Mouse (Mus musculus): ENCODE results near the gene Pdss2. TPM values are rescaled to one million over a fixed set of nuclear protein-coding genes. Genes with fewer than 3 reads are reported as not detected.
A peak's percentile ranks its signal among the peaks of the same experiment; 100 is the strongest.

The Pdss2 gene
- total and polyA plus RNA-seq, 2 experiments from 2014 or later, result 18.4 to 21.1 TPM

GRCm38 (mm10) chr10:43221659-43222058 is 373 bp downstream of the Pdss2 start:
- Histone ChIP-seq H3K27ac (ENCODE audit: low read depth, low read length) (peak overlapping the region; percentile 93), H3K4me3 (ENCODE audit: low read depth, low read length) (peak overlapping the region; percentile 78), H3K9me3 (ENCODE audit: low read length) (no peaks in the 10 kb centered on the region), H3K36me3 (ENCODE audit: insufficient read depth) (no peaks in the 10 kb centered on the region), H3K27me3 (ENCODE audit: insufficient read depth, low read length) (no peaks in the 10 kb centered on the region), H3K4me2 (ENCODE audit: low read depth) (peak overlapping the region; percentile 95), H3K4me1 (ENCODE audit: insufficient read depth) (peaks cover 7% of the 10 kb centered on the region; the same call in 1 of the 2 replicates), H3K9ac (peak overlapping the region; percentile 97)
- TF ChIP-seq CTCF (IDR thresholded peaks at IDR 0.05; ENCODE audit: low read depth), result no peak
- under 1% methylated on average over 25 of the region's 25 CpGs for WGBS
- ATAC-seq (peak; percentile 3), DNase-seq (no peak)

GRCm38 (mm10) chr10:43223391-43223790 is 2.1 kb downstream of the Pdss2 start:
- no peak for DNase-seq
- H3K36me3 ChIP-seq (ENCODE audit: insufficient read depth), result no peaks in the 10 kb centered on the region
- TF ChIP-seq CTCF (IDR thresholded peaks at IDR 0.05; ENCODE audit: low read depth), result no peak
- H3K9me3 ChIP-seq (ENCODE audit: low read length), result no peaks in the 10 kb centered on the region
- H3K4me2 ChIP-seq (ENCODE audit: low read depth), result no peak overlapping the region
- no peak overlapping the region for H3K9ac ChIP-seq
- WGBS, result 93% methylated on average over 2 of the region's 2 CpGs
- H3K4me3 ChIP-seq (ENCODE audit: low read depth, low read length), result no peak overlapping the region
- H3K27me3 ChIP-seq (ENCODE audit: insufficient read depth, low read length), result no peaks in the 10 kb centered on the region
- peaks cover 7% of the 10 kb centered on the region; the same call in 1 of the 2 replicates for H3K4me1 ChIP-seq (ENCODE audit: insufficient read depth)
- H3K27ac ChIP-seq (ENCODE audit: low read depth, low read length), result no peak overlapping the region
- ATAC-seq, result no peak

- H3K4me2 ChIP-seq (ENCODE audit: low read depth), result no peak overlapping the region
- ATAC-seq (no peak), DNase-seq (no peak)
- H3K27me3 ChIP-seq (ENCODE audit: insufficient read depth, low read length), result no peaks in the 10 kb centered on the region
- peaks cover 7% of the 10 kb centered on the region; the same call in 1 of the 2 replicates for H3K4me1 ChIP-seq (ENCODE audit: insufficient read depth)
- 84% methylated on average over 1 of the region's 1 CpGs for WGBS
- no peak overlapping the region for H3K9ac ChIP-seq
- H3K27ac ChIP-seq (ENCODE audit: low read depth, low read length), result no peak overlapping the region
- no peaks in the 10 kb centered on the region for H3K36me3 ChIP-seq (ENCODE audit: insufficient read depth)
- no peaks in the 10 kb centered on the region for H3K9me3 ChIP-seq (ENCODE audit: low read length)
- no peak for TF ChIP-seq CTCF (IDR thresholded peaks at IDR 0.05; ENCODE audit: low read depth)
- H3K4me3 ChIP-seq (ENCODE audit: low read depth, low read length), result no peak overlapping the region
Measured at GRCm38 (mm10) chr10:43226391-43226790, 5.1 kb downstream of the Pdss2 start.

- DNase-seq (no peak), ATAC-seq (no peak)
- H3K36me3 ChIP-seq (ENCODE audit: insufficient read depth), result no peaks in the 10 kb centered on the region
- H3K4me1 ChIP-seq (ENCODE audit: insufficient read depth), result no peaks in the 10 kb centered on the region
- TF ChIP-seq CTCF (IDR thresholded peaks at IDR 0.05; ENCODE audit: low read depth), result no peak
- H3K27ac ChIP-seq (ENCODE audit: low read depth, low read length), result no peak overlapping the region
- no peaks in the 10 kb centered on the region for H3K27me3 ChIP-seq (ENCODE audit: insufficient read depth, low read length)
- H3K9ac ChIP-seq, result no peak overlapping the region
- H3K4me2 ChIP-seq (ENCODE audit: low read depth), result no peak overlapping the region
- no peak overlapping the region for H3K4me3 ChIP-seq (ENCODE audit: low read depth, low read length)
- no peaks in the 10 kb centered on the region for H3K9me3 ChIP-seq (ENCODE audit: low read length)
- 91% methylated on average over 2 of the region's 2 CpGs for WGBS
Measured at GRCm38 (mm10) chr10:43229236-43229635, 8.0 kb downstream of the Pdss2 start.

GRCm38 (mm10) chr10:43234522-43234921 is 13.2 kb downstream of the Pdss2 start:
- TF ChIP-seq CTCF (IDR thresholded peaks at IDR 0.05; ENCODE audit: low read depth), result no peak
- Histone ChIP-seq H3K27ac (ENCODE audit: low read depth, low read length) (no peak overlapping the region), H3K9me3 (ENCODE audit: low read length) (no peaks in the 10 kb centered on the region), H3K4me3 (ENCODE audit: low read depth, low read length) (no peak overlapping the region), H3K4me2 (ENCODE audit: low read depth) (no peak overlapping the region), H3K27me3 (ENCODE audit: insufficient read depth, low read length) (no peaks in the 10 kb centered on the region), H3K4me1 (ENCODE audit: insufficient read depth) (no peaks in the 10 kb centered on the region), H3K36me3 (ENCODE audit: insufficient read depth) (no peaks in the 10 kb centered on the region), H3K9ac (no peak overlapping the region)
- ATAC-seq (no peak), DNase-seq (no peak)
- WGBS, result 62% methylated on average over 4 of the region's 4 CpGs

- H3K27ac ChIP-seq (ENCODE audit: low read depth, low read length), result no peak overlapping the region
- DNase-seq (no peak), ATAC-seq (no peak)
- no peaks in the 10 kb centered on the region for H3K36me3 ChIP-seq (ENCODE audit: insufficient read depth)
- no peak overlapping the region for H3K9ac ChIP-seq
- H3K4me1 ChIP-seq (ENCODE audit: insufficient read depth), result no peaks in the 10 kb centered on the region
- TF ChIP-seq CTCF (IDR thresholded peaks at IDR 0.05; ENCODE audit: low read depth), result no peak
- H3K4me3 ChIP-seq (ENCODE audit: low read depth, low read length), result no peak overlapping the region
- no peak overlapping the region for H3K4me2 ChIP-seq (ENCODE audit: low read depth)
- no peaks in the 10 kb centered on the region for H3K27me3 ChIP-seq (ENCODE audit: insufficient read depth, low read length)
- WGBS, result 82% methylated on average over 3 of the region's 3 CpGs
- H3K9me3 ChIP-seq (ENCODE audit: low read length), result no peaks in the 10 kb centered on the region
Measured at GRCm38 (mm10) chr10:43235011-43235410, 13.7 kb downstream of the Pdss2 start.

GRCm38 (mm10) chr10:43235758-43236669 is 14.7 kb downstream of the Pdss2 start:
- WGBS, result 95% methylated on average over 5 of the region's 5 CpGs
- ATAC-seq, result no peak
- Histone ChIP-seq H3K27ac (ENCODE audit: low read depth, low read length) (no peak overlapping the region), H3K4me3 (ENCODE audit: low read depth, low read length) (no peak overlapping the region), H3K9me3 (ENCODE audit: low read length) (no peaks in the 10 kb centered on the region), H3K4me2 (ENCODE audit: low read depth) (no peak overlapping the region), H3K4me1 (ENCODE audit: insufficient read depth) (no peaks in the 10 kb centered on the region), H3K9ac (no peak overlapping the region), H3K27me3 (ENCODE audit: insufficient read depth, low read length) (no peaks in the 10 kb centered on the region), H3K36me3 (ENCODE audit: insufficient read depth) (no peaks in the 10 kb centered on the region)
- no peak for DNase-seq
- TF ChIP-seq CTCF (IDR thresholded peaks at IDR 0.05; ENCODE audit: low read depth), result no peak
